Mouse (Mus musculus): ENCODE measurements around the gene Myct1.

Gene Myct1

DNA sequence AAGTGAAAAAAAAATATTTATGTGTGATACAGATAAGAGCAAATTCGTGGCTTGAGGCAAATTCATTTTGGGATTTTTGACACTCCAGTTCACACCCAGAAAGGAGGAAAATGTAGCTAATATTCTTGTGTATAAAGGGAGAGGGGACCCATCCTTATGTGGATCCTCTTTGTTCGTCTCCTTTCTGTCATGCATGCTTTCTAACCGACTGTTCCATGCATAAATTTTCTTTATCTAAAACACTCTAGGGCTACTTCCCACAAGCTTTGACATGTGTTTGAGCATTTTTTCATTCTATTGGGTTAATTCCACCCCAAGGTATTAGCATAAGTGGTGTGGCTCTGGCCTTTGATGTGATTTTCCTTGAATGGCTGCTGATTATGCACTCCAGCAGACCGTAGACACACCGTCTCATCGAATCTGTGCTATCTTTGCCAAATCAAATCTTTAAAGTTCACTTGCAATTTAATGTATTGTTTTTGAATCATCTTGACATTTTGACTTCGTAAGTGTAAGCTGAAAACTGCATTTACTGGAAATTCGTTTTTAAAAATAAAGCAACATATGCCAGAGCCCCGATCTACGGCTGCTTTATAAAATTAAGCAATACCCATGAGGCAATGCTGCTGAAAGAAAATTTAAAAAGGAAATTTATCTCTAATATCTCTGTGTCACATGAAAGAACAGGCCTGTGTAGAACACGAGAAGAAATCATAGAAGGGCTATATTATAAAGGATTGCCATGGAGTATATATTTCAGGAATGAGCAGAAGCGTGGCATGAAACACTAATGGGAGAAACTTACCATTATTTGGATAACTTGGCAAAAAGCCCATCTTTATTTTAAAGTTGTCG, 21.8 kb downstream of the Myct1 start:
- DNase-seq (ENCODE audit: low spot score) = no peak

DNA sequence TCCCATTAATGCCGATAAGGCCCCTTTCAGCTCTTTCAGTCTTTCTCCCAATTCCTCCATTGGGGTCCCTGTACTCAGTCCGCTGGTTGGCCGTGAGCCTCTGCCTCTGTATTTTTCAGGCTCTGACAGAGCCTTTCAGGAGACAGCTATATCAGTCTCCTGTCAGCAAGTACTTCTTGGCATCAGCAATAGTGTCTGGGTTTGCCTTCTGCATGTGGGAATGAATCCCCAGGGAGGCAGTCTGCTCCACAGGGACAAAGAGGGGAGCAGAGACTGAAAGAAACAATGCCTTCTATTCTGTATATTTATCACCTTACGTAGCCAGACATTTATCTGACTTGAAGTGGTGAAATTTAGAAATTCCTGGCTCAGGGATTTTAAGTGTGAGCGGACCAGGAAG, 32.7 kb downstream of the Myct1 start:
- DNase-seq (ENCODE audit: low spot score) = no peak

DNA sequence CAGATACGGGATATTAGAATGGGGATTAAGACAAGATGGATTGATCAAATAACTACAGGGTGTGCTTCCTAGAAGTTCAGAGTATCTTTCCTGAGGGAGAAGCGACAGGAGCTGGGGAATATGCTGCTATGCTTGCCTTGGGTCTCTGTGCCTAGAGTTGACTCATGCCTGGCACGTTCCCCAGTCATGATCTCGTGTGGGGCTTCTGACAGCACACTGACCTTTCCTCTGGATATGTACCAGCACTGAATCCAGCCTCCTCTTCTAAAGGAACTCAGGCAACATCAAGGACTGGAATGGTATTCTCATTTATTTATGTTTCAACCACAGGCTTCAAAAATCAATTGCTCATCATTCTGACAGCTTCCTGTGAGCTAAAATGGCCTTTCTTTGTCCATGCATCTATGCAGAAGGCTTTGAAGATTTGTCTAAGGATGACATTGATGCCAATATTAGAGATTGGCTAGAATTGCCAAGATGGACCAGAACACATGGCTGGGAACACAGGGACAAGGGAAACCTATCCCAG, 40.2 kb downstream of the Myct1 start:
- DNase-seq (ENCODE audit: low spot score) = no peak

DNA sequence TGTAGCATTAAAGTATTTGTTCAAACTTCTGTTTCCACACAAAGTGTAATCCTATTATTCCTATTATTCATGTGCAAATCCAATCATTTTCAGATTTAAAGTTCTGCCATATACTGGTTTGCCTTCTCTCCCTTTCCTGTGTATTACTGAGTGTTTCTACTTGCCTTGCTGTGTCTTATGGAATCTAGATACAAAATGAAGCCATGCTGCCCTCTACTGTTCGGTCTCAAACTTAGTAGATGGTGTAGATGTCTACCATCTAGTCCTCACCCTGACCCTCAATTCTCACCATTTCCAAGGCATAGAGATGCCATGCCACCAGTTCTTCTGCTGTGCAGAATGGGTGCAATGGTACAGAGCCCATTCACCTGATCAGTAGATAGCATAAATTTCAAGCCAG, 40.8 kb downstream of the Myct1 start:
- DNase-seq (ENCODE audit: low spot score) = no peak

DNA sequence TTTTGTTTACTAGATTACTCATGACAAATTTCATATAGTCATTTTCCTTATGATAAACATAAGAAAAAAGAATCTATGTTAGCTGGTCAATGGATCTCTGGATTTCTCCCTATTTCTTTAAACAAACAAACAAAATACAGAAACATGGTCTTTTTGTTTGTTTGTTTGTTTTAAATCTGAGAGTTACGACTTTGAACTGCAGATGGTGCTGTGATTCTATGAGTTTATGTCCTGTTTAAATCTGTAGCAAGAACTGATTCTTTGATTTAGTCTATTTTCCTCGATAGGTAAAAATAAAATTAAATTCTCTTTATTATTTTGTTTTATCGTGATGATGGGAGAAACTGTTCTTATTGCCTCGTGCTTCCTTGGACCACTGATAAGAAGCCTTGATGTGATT, 43.7 kb downstream of the Myct1 start:
- DNase-seq (ENCODE audit: low spot score) = no peak

- DNase-seq (ENCODE audit: low spot score) = peak; percentile 64
These were observed 45.5 kb downstream of the Myct1 start, which contains the start of gene Vip for GRCm38 (mm10) chr10:5639112-5639511. Gene Vip (plus strand): TSS chr10:5639218.

All from testis, postnatal 10 days (tissue).